Mouse (Mus musculus): ENCODE data around the gene Gm9639. TPM values are rescaled to one million over a fixed set of nuclear protein-coding genes. Genes with fewer than 3 reads are reported as not detected.

Gene Gm9639
- polyA plus RNA-seq, 1 experiment from 2014 or later, result not detected

Other genes starting within 250 kb of the Gm9639 start
- 62.0 and 64.5 TPM in 2 replicates for gene Pttg1ip, start 213.4 kb downstream of the Gm9639 start, polyA plus RNA-seq (2016; fragmentation: Nextera tagmentation; extraction: Ambion mirVana)
- 439 and 448 TPM in 2 replicates for gene Sumo3, start 189.0 kb downstream of the Gm9639 start, polyA plus RNA-seq (2016; fragmentation: Nextera tagmentation; extraction: Ambion mirVana)
- 3.1 and 3.4 TPM in 2 replicates for gene Gm49325, start 188.9 kb downstream of the Gm9639 start, polyA plus RNA-seq (2016; fragmentation: Nextera tagmentation; extraction: Ambion mirVana)
- gene Ube2g2, start 172.8 kb downstream of the Gm9639 start, polyA plus RNA-seq (2016; fragmentation: Nextera tagmentation; extraction: Ambion mirVana), result 102 and 104 TPM in 2 replicates
- gene Tspear, start 108.5 kb downstream of the Gm9639 start, polyA plus RNA-seq (2016; fragmentation: Nextera tagmentation; extraction: Ambion mirVana), result 1.1 and 1.4 TPM in 2 replicates
- gene Gm19402, start 104.3 kb downstream of the Gm9639 start, polyA plus RNA-seq (2016; fragmentation: Nextera tagmentation; extraction: Ambion mirVana), result not detected in 2 replicates
- not detected in 2 replicates for gene Gm9508, start 97.8 kb downstream of the Gm9639 start, polyA plus RNA-seq (2016; fragmentation: Nextera tagmentation; extraction: Ambion mirVana)
- not detected in 2 replicates for gene Gm10272, start 88.5 kb downstream of the Gm9639 start, polyA plus RNA-seq (2016; fragmentation: Nextera tagmentation; extraction: Ambion mirVana)
- not detected in 2 replicates for gene Gm10024, start 83.6 kb downstream of the Gm9639 start, polyA plus RNA-seq (2016; fragmentation: Nextera tagmentation; extraction: Ambion mirVana)
- not detected in 2 replicates for gene Gm10142, start 79.3 kb downstream of the Gm9639 start, polyA plus RNA-seq (2016; fragmentation: Nextera tagmentation; extraction: Ambion mirVana)
- not detected in 2 replicates for gene Krtap12-1, start 74.5 kb downstream of the Gm9639 start, polyA plus RNA-seq (2016; fragmentation: Nextera tagmentation; extraction: Ambion mirVana)
- not detected in 2 replicates for gene Gm10100, start 68.6 kb downstream of the Gm9639 start, polyA plus RNA-seq (2016; fragmentation: Nextera tagmentation; extraction: Ambion mirVana)
- not detected in 2 replicates for gene Gm18596, start 52.4 kb downstream of the Gm9639 start, polyA plus RNA-seq (2016; fragmentation: Nextera tagmentation; extraction: Ambion mirVana)
- gene Gm9736, start 43.7 kb downstream of the Gm9639 start, polyA plus RNA-seq (2016; fragmentation: Nextera tagmentation; extraction: Ambion mirVana), result not detected in 2 replicates
- not detected in 2 replicates for gene Gm3233, start 35.4 kb downstream of the Gm9639 start, polyA plus RNA-seq (2016; fragmentation: Nextera tagmentation; extraction: Ambion mirVana)
- gene Gm3238, start 23.8 kb downstream of the Gm9639 start, polyA plus RNA-seq (2016; fragmentation: Nextera tagmentation; extraction: Ambion mirVana), result not detected in 2 replicates
- not detected in 2 replicates for gene Gm7138, start 18.1 kb downstream of the Gm9639 start, polyA plus RNA-seq (2016; fragmentation: Nextera tagmentation; extraction: Ambion mirVana)
- gene Gm3250, start 12.5 kb downstream of the Gm9639 start, polyA plus RNA-seq (2016; fragmentation: Nextera tagmentation; extraction: Ambion mirVana), result not detected in 2 replicates
- gene Gm7137, start 6.9 kb downstream of the Gm9639 start, polyA plus RNA-seq (2016; fragmentation: Nextera tagmentation; extraction: Ambion mirVana), result not detected in 2 replicates
- gene Gm19668, start 4.1 kb upstream of the Gm9639 start, polyA plus RNA-seq (2016; fragmentation: Nextera tagmentation; extraction: Ambion mirVana), result not detected in 2 replicates
- gene Gm9507, start 16.8 kb upstream of the Gm9639 start, polyA plus RNA-seq (2016; fragmentation: Nextera tagmentation; extraction: Ambion mirVana), result not detected in 2 replicates
- gene Gm2696, start 19.6 kb upstream of the Gm9639 start, polyA plus RNA-seq (2016; fragmentation: Nextera tagmentation; extraction: Ambion mirVana), result not detected in 2 replicates
- not detected in 2 replicates for gene Krtap10-4, start 32.0 kb upstream of the Gm9639 start, polyA plus RNA-seq (2016; fragmentation: Nextera tagmentation; extraction: Ambion mirVana)
- gene Krtap10-10, start 40.9 kb upstream of the Gm9639 start, polyA plus RNA-seq (2016; fragmentation: Nextera tagmentation; extraction: Ambion mirVana), result not detected in 2 replicates
- not detected in 2 replicates for gene Gm36176, start 51.7 kb upstream of the Gm9639 start, polyA plus RNA-seq (2016; fragmentation: Nextera tagmentation; extraction: Ambion mirVana)
- gene Gm10318, start 57.8 kb upstream of the Gm9639 start, polyA plus RNA-seq (2016; fragmentation: Nextera tagmentation; extraction: Ambion mirVana), result not detected in 2 replicates
- not detected in 2 replicates for gene Gm3285, start 66.9 kb upstream of the Gm9639 start, polyA plus RNA-seq (2016; fragmentation: Nextera tagmentation; extraction: Ambion mirVana)
- gene Lrrc3, start 107.5 kb upstream of the Gm9639 start, polyA plus RNA-seq (2016; fragmentation: Nextera tagmentation; extraction: Ambion mirVana), result 2.4 and 2.5 TPM in 2 replicates
- gene Trpm2, start 175.5 kb upstream of the Gm9639 start, polyA plus RNA-seq (2016; fragmentation: Nextera tagmentation; extraction: Ambion mirVana), result 0.53 and 0.57 TPM in 2 replicates
- 33.9 and 37.4 TPM in 2 replicates for gene 1810043G02Rik, start 183.4 kb upstream of the Gm9639 start, polyA plus RNA-seq (2016; fragmentation: Nextera tagmentation; extraction: Ambion mirVana)
- 262 and 282 TPM in 2 replicates for gene Pfkl, start 215.0 kb upstream of the Gm9639 start, polyA plus RNA-seq (2016; fragmentation: Nextera tagmentation; extraction: Ambion mirVana)
- gene Dnmt3l, start 246.9 kb upstream of the Gm9639 start, polyA plus RNA-seq (2016; fragmentation: Nextera tagmentation; extraction: Ambion mirVana), result not detected in 2 replicates
- gene Aire, start 248.5 kb upstream of the Gm9639 start, polyA plus RNA-seq (2016; fragmentation: Nextera tagmentation; extraction: Ambion mirVana), result 0.28 and 0.33 TPM in 2 replicates